Mouse (Mus musculus): ENCODE results near the gene Cox6b1. TPM values are rescaled to one million over a fixed set of nuclear protein-coding genes. Genes with fewer than 3 reads are reported as not detected.

Cox6b1 gene
- polyA plus RNA-seq, 1 experiment from 2014 or later, result 848 TPM

- Histone ChIP-seq H3K9ac (no peak overlapping the region), H3K36me3 (peaks cover 98% of the 10 kb centered on the region), H3K4me3 (replicated peaks) (no peak overlapping the region), H3K27me3 (no peaks in the 10 kb centered on the region), H3K9me3 (replicated peaks) (no peaks in the 10 kb centered on the region), H3K27ac (replicated peaks) (no peak overlapping the region), H3K4me2 (replicated peaks) (no peak overlapping the region), H3K4me1 (no peaks in the 10 kb centered on the region)
- 87% methylated on average over 8 of the region's 8 CpGs for WGBS
- ATAC-seq (ENCODE audit: insufficient number of reproducible peaks, low FRiP score, low TSS enrichment, low read depth), result no peak
These were observed 46.0 kb downstream of the Cox6b1 start for GRCm38 (mm10) chr7:30579950-30580349.

- H3K4me3 ChIP-seq (replicated peaks), result no peak overlapping the region
- 0 out of 2 replicates have a peak, but pooled peaks have one; percentile 29 for ATAC-seq (ENCODE audit: insufficient number of reproducible peaks, low FRiP score, low TSS enrichment, low read depth)
- no peaks in the 10 kb centered on the region for H3K27me3 ChIP-seq
- H3K4me1 ChIP-seq, result no peaks in the 10 kb centered on the region
- H3K9me3 ChIP-seq (replicated peaks), result no peaks in the 10 kb centered on the region
- peaks cover 97% of the 10 kb centered on the region for H3K36me3 ChIP-seq
- WGBS, result 66% methylated on average over 2 of the region's 2 CpGs
- H3K9ac ChIP-seq, result no peak overlapping the region
- no peak overlapping the region for H3K27ac ChIP-seq (replicated peaks)
- H3K4me2 ChIP-seq (replicated peaks), result no peak overlapping the region
These were observed 53.0 kb downstream of the Cox6b1 start for GRCm38 (mm10) chr7:30572969-30573368.

- no peaks in the 10 kb centered on the region for H3K4me1 ChIP-seq
- peaks cover 91% of the 10 kb centered on the region for H3K36me3 ChIP-seq
- no peaks in the 10 kb centered on the region for H3K9me3 ChIP-seq (replicated peaks)
- no peak overlapping the region for H3K4me2 ChIP-seq (replicated peaks)
- H3K27ac ChIP-seq (replicated peaks), result no peak overlapping the region
- no peaks in the 10 kb centered on the region for H3K27me3 ChIP-seq
- WGBS, result 88% methylated on average over 5 of the region's 5 CpGs
- no peak for ATAC-seq (ENCODE audit: insufficient number of reproducible peaks, low FRiP score, low TSS enrichment, low read depth)
- no peak overlapping the region for H3K4me3 ChIP-seq (replicated peaks)
- H3K9ac ChIP-seq, result no peak overlapping the region
These were observed 53.6 kb downstream of the Cox6b1 start for GRCm38 (mm10) chr7:30572389-30572788.

- ATAC-seq (ENCODE audit: insufficient number of reproducible peaks, low FRiP score, low TSS enrichment, low read depth), result no peak
- Histone ChIP-seq H3K4me3 (replicated peaks) (no peak overlapping the region), H3K9me3 (replicated peaks) (no peaks in the 10 kb centered on the region), H3K9ac (no peak overlapping the region), H3K4me2 (replicated peaks) (no peak overlapping the region), H3K36me3 (peaks cover 59% of the 10 kb centered on the region), H3K4me1 (peaks cover 9% of the 10 kb centered on the region; the same call in 1 of the 2 replicates), H3K27me3 (no peaks in the 10 kb centered on the region), H3K27ac (replicated peaks) (no peak overlapping the region)
- 86% methylated on average over 11 of the region's 11 CpGs for WGBS
These were observed 58.4 kb downstream of the Cox6b1 start for GRCm38 (mm10) chr7:30567555-30567954.

Small RNA genes within 50 kb of the gene (microRNA-seq; reads per million reads assigned to microRNA genes)
- not detected for gene Mir3569 (ENCODE audit: borderline number of aligned reads)

Other genes starting within 250 kb of the Cox6b1 start
- 95.4 and 103 TPM in 2 replicates for gene Tyrobp, start 212.4 kb downstream of the Cox6b1 start, polyA plus RNA-seq (2015; fragmentation: Nextera tagmentation; extraction: Ambion mirVana)
- 2.2 and 2.4 TPM in 2 replicates for gene Hcst, start 206.3 kb downstream of the Cox6b1 start, polyA plus RNA-seq (2015; fragmentation: Nextera tagmentation; extraction: Ambion mirVana)
- 1.7 and 1.8 TPM in 2 replicates for gene Nfkbid, start 204.4 kb downstream of the Cox6b1 start, polyA plus RNA-seq (2015; fragmentation: Nextera tagmentation; extraction: Ambion mirVana)
- 52.0 and 61.3 TPM in 2 replicates for gene Aplp1, start 180.6 kb downstream of the Cox6b1 start, polyA plus RNA-seq (2015; fragmentation: Nextera tagmentation; extraction: Ambion mirVana)
- 1.1 and 1.3 TPM in 2 replicates for gene Kirrel2, start 168.5 kb downstream of the Cox6b1 start, polyA plus RNA-seq (2015; fragmentation: Nextera tagmentation; extraction: Ambion mirVana)
- 0.17 TPM in 2 replicates for gene Nphs1, start 167.8 kb downstream of the Cox6b1 start, polyA plus RNA-seq (2015; fragmentation: Nextera tagmentation; extraction: Ambion mirVana)
- gene Prodh2, start 132.5 kb downstream of the Cox6b1 start, polyA plus RNA-seq (2015; fragmentation: Nextera tagmentation; extraction: Ambion mirVana), result not detected in 2 replicates
- 12.2 and 16.2 TPM in 2 replicates for gene Arhgap33, start 91.1 kb downstream of the Cox6b1 start, polyA plus RNA-seq (2015; fragmentation: Nextera tagmentation; extraction: Ambion mirVana)
- 19.9 and 22.2 TPM in 2 replicates for gene Hspb6, start 74.0 kb downstream of the Cox6b1 start, polyA plus RNA-seq (2015; fragmentation: Nextera tagmentation; extraction: Ambion mirVana)
- gene Proser3, start 73.9 kb downstream of the Cox6b1 start, polyA plus RNA-seq (2015; fragmentation: Nextera tagmentation; extraction: Ambion mirVana), result 11.6 and 17.6 TPM in 2 replicates
- 45.6 and 46.8 TPM in 2 replicates for gene Lin37, start 66.3 kb downstream of the Cox6b1 start, polyA plus RNA-seq (2015; fragmentation: Nextera tagmentation; extraction: Ambion mirVana)
- 83.7 and 86.6 TPM in 2 replicates for gene U2af1l4, start 62.9 kb downstream of the Cox6b1 start, polyA plus RNA-seq (2015; fragmentation: Nextera tagmentation; extraction: Ambion mirVana)
- 11.0 and 15.0 TPM in 2 replicates for gene Gm49396, start 62.8 kb downstream of the Cox6b1 start, polyA plus RNA-seq (2015; fragmentation: Nextera tagmentation; extraction: Ambion mirVana)
- gene Psenen, start 62.5 kb downstream of the Cox6b1 start, polyA plus RNA-seq (2015; fragmentation: Nextera tagmentation; extraction: Ambion mirVana), result 136 and 140 TPM in 2 replicates
- 5.3 and 6.1 TPM in 2 replicates for gene Igflr1, start 60.7 kb downstream of the Cox6b1 start, polyA plus RNA-seq (2015; fragmentation: Nextera tagmentation; extraction: Ambion mirVana)
- 10.8 and 11.6 TPM in 2 replicates for gene Kmt2b, start 37.4 kb downstream of the Cox6b1 start, polyA plus RNA-seq (2015; fragmentation: Nextera tagmentation; extraction: Ambion mirVana)
- 1.5 and 1.8 TPM in 2 replicates for gene Zbtb32, start 27.2 kb downstream of the Cox6b1 start, polyA plus RNA-seq (2015; fragmentation: Nextera tagmentation; extraction: Ambion mirVana)
- 0.54 and 0.75 TPM in 2 replicates for gene Upk1a, start 13.3 kb downstream of the Cox6b1 start, polyA plus RNA-seq (2015; fragmentation: Nextera tagmentation; extraction: Ambion mirVana)
- not detected in 2 replicates for gene Etv2, start 9.7 kb upstream of the Cox6b1 start, polyA plus RNA-seq (2015; fragmentation: Nextera tagmentation; extraction: Ambion mirVana)
- gene Rbm42, start 24.2 kb upstream of the Cox6b1 start, polyA plus RNA-seq (2015; fragmentation: Nextera tagmentation; extraction: Ambion mirVana), result 126 and 129 TPM in 2 replicates
- 37.8 and 41.2 TPM in 2 replicates for gene Haus5, start 38.8 kb upstream of the Cox6b1 start, polyA plus RNA-seq (2015; fragmentation: Nextera tagmentation; extraction: Ambion mirVana)
- gene Pmis2, start 45.5 kb upstream of the Cox6b1 start, polyA plus RNA-seq (2015; fragmentation: Nextera tagmentation; extraction: Ambion mirVana), result not detected in 2 replicates
- 0.41 and 0.64 TPM in 2 replicates for gene 2200002J24Rik, start 72.8 kb upstream of the Cox6b1 start, polyA plus RNA-seq (2015; fragmentation: Nextera tagmentation; extraction: Ambion mirVana)
- gene Atp4a, start 86.1 kb upstream of the Cox6b1 start, polyA plus RNA-seq (2015; fragmentation: Nextera tagmentation; extraction: Ambion mirVana), result 0.29 and 0.63 TPM in 2 replicates
- gene Tmem147, start 103.4 kb upstream of the Cox6b1 start, polyA plus RNA-seq (2015; fragmentation: Nextera tagmentation; extraction: Ambion mirVana), result 191 and 200 TPM in 2 replicates
- gene Gapdhs, start 117.5 kb upstream of the Cox6b1 start, polyA plus RNA-seq (2015; fragmentation: Nextera tagmentation; extraction: Ambion mirVana), result 0.48 and 1.0 TPM in 2 replicates
- 163 and 182 TPM in 2 replicates for gene Sbsn, start 125.3 kb upstream of the Cox6b1 start, polyA plus RNA-seq (2015; fragmentation: Nextera tagmentation; extraction: Ambion mirVana)
- gene Dmkn, start 137.6 kb upstream of the Cox6b1 start, polyA plus RNA-seq (2015; fragmentation: Nextera tagmentation; extraction: Ambion mirVana), result 491 and 576 TPM in 2 replicates
- 1,669 and 1,901 TPM in 2 replicates for gene Krtdap, start 161.7 kb upstream of the Cox6b1 start, polyA plus RNA-seq (2015; fragmentation: Nextera tagmentation; extraction: Ambion mirVana)
- gene Ffar2, start 197.6 kb upstream of the Cox6b1 start, polyA plus RNA-seq (2015; fragmentation: Nextera tagmentation; extraction: Ambion mirVana), result 0.14 TPM in 1 of 2 replicates, not detected in the other
- gene Ffar3, start 230.0 kb upstream of the Cox6b1 start, polyA plus RNA-seq (2015; fragmentation: Nextera tagmentation; extraction: Ambion mirVana), result not detected in 2 replicates
- gene Ffar1, start 235.4 kb upstream of the Cox6b1 start, polyA plus RNA-seq (2015; fragmentation: Nextera tagmentation; extraction: Ambion mirVana), result not detected in 2 replicates

All from embryonic facial prominence, embryonic 15.5 days (tissue).